30 mouse cellular contexts compared by ENCODE assay signal in the genomic region with DNA sequence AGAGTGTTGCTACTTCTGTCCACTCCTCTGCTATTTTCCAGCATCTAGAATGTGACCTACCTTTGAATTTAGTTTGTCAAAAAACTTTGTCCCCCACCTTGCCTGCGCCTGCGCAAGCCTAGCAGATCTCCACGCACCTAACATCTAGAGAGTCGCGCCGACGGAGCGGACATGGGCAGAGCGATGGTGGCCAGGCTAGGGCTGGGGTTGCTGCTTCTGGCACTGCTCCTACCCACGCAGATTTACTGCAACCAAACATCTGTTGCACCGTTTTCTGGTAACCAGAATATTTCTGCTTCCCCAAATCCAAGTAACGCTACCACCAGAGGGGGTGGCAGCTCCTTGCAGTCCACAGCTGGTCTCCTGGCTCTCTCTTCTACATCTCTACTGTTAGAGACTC.
DNase-seq lines count a peak whose midpoint lies in the region; ATAC-seq lines count a peak whose summit lies in the region.
"Had no signal": no experiment of that assay in that cellular context is flagged by ENCODE, and none has a peak within 500 bp of the region (broad histone marks: within the 10 kb centered on the region; RNA-seq: fewer than 3 reads in every experiment).

No protein-coding gene starts in this region.

- no peak overlapping the region for H3K27ac ChIP-seq in hindbrain, embryonic 13.5 days
- H3K27ac ChIP-seq in hindbrain, embryonic 11.5 days (ENCODE audit: low read depth, low read length), result no peak overlapping the region
- H3K27ac ChIP-seq: embryonic facial prominence, embryonic 10.5 days; embryonic facial prominence, embryonic 13.5 days; gastrocnemius, adult 2 months; heart, embryonic 15.5 days; hindbrain, embryonic 14.5 days; hindbrain, postnatal 0 days had no signal

- ATAC-seq in frontal cortex, adult (ENCODE audit: low TSS enrichment), result peak; percentile 50; the same call in 1 of the 2 replicates
- peak; percentile 69 for ATAC-seq in erythroblast, adult 5-6 weeks (replicated peaks; ENCODE audit: low FRiP score, poor library complexity, severe bottlenecking)
- peak; percentile 27 to 66; a peak in 3 of 4 replicates for ATAC-seq in hematopoietic stem cell, adult 5-6 weeks (replicated peaks in 1 of 2; ENCODE audit: insufficient read depth in 1 of 2, low FRiP score in 2 of 2, low TSS enrichment in 1 of 2, low read depth in 1 of 2, poor library complexity in 2 of 2, severe bottlenecking in 2 of 2)
- peak; percentile 55; the same call in 1 of the 2 replicates for ATAC-seq in megakaryocyte-erythroid progenitor cell, adult 5-6 weeks (replicated peaks; ENCODE audit: low FRiP score, low TSS enrichment, poor library complexity, severe bottlenecking)
- ATAC-seq in hindbrain, embryonic 13.5 days (ENCODE audit: low FRiP score), result no peak
- no peak for ATAC-seq in hindbrain, embryonic 11.5 days (ENCODE audit: low FRiP score)
- ATAC-seq: forebrain, embryonic 14.5 days; hindbrain, postnatal 0 days; inflammation-experienced regulatory T-cells, adult 6 months; intestine, embryonic 16.5 days; Patski had no signal

- H3K4me2 ChIP-seq in hindbrain, embryonic 13.5 days, result no peak overlapping the region
- H3K4me2 ChIP-seq in hindbrain, embryonic 11.5 days (replicated peaks; ENCODE audit: low read depth, low read length), result no peak overlapping the region
- H3K4me2 ChIP-seq: embryonic facial prominence, embryonic 13.5 days; heart, embryonic 12.5 days; heart, embryonic 15.5 days; hindbrain, embryonic 14.5 days had no signal

- no peak for DNase-seq in frontal cortex, postnatal 25 days (ENCODE audit: low spot score in 2 of 2)
- no peak for DNase-seq in ovary, postnatal 10 days (ENCODE audit: low spot score)
- no peak for DNase-seq in hindbrain, embryonic 11.5 days (ENCODE audit: low spot score)
- DNase-seq: adrenal gland, postnatal 10 days; adrenal gland, postnatal 36 days; cerebellum, adult 11 months; cerebellum, adult 2 months; cerebellum, adult 9-11 months; cerebellum, postnatal 25 days; embryo, embryonic 11 days; gastrocnemius, adult 2 months; gastrocnemius, postnatal 14 days; heart, adult 18-20 months; heart, postnatal 10 days; heart, postnatal 36 days had no signal

- H3K27me3 ChIP-seq in hindbrain, embryonic 13.5 days, result no peaks in the 10 kb centered on the region
- H3K27me3 ChIP-seq in hindbrain, embryonic 11.5 days (ENCODE audit: control insufficient read depth, insufficient read depth, low read length), result no peaks in the 10 kb centered on the region
- H3K27me3 ChIP-seq: embryonic facial prominence, embryonic 13.5 days; heart, embryonic 12.5 days; heart, embryonic 15.5 days; Patski had no signal

- no peak overlapping the region for H3K4me3 ChIP-seq in hindbrain, embryonic 13.5 days
- no peak overlapping the region for H3K4me3 ChIP-seq in hindbrain, embryonic 11.5 days (ENCODE audit: low read depth, low read length)
- H3K4me3 ChIP-seq: embryonic facial prominence, embryonic 10.5 days; embryonic facial prominence, embryonic 13.5 days; gastrocnemius, adult 2 months; heart, embryonic 12.5 days; heart, embryonic 15.5 days had no signal

- H3K36me3 ChIP-seq in hindbrain, embryonic 13.5 days, result no peaks in the 10 kb centered on the region
- H3K36me3 ChIP-seq in hindbrain, embryonic 11.5 days (ENCODE audit: control insufficient read depth, insufficient read depth, low read length), result no peaks in the 10 kb centered on the region
- H3K36me3 ChIP-seq: embryonic facial prominence, embryonic 10.5 days; embryonic facial prominence, embryonic 13.5 days; heart, embryonic 12.5 days; heart, embryonic 15.5 days had no signal

- H3K9me3 ChIP-seq in hindbrain, embryonic 13.5 days, result no peaks in the 10 kb centered on the region
- no peaks in the 10 kb centered on the region for H3K9me3 ChIP-seq in hindbrain, embryonic 11.5 days (ENCODE audit: control insufficient read depth, low read length)
- H3K9me3 ChIP-seq: embryonic facial prominence, embryonic 10.5 days; embryonic facial prominence, embryonic 13.5 days; heart, embryonic 12.5 days; heart, embryonic 15.5 days had no signal

- H3K4me1 ChIP-seq in hindbrain, embryonic 13.5 days (replicated peaks), result no peaks in the 10 kb centered on the region
- no peaks in the 10 kb centered on the region for H3K4me1 ChIP-seq in hindbrain, embryonic 11.5 days (replicated peaks; ENCODE audit: control insufficient read depth, insufficient read depth, low read length)
- H3K4me1 ChIP-seq: embryonic facial prominence, embryonic 10.5 days; embryonic facial prominence, embryonic 13.5 days; heart, embryonic 12.5 days; heart, embryonic 15.5 days had no signal

- H3K9ac ChIP-seq in hindbrain, embryonic 13.5 days, result no peak overlapping the region
- no peak overlapping the region for H3K9ac ChIP-seq in hindbrain, embryonic 11.5 days (ENCODE audit: low read depth, low read length)
- H3K9ac ChIP-seq: embryonic facial prominence, embryonic 13.5 days; heart, embryonic 12.5 days; heart, embryonic 15.5 days; hindbrain, embryonic 14.5 days had no signal

- WGBS in hindbrain, embryonic 13.5 days, result 93% methylated on average over 12 of the region's 12 CpGs
- WGBS in hindbrain, embryonic 11.5 days, result 93% methylated on average over 12 of the region's 12 CpGs

Comparison
In these comparisons a context has a peak if more than half of its experiments do, and no peak if none do; other contexts are left out.
1. ATAC-seq: peak in frontal cortex, adult (single experiment), erythroblast, adult 5-6 weeks (single experiment), hematopoietic stem cell, adult 5-6 weeks (2 of 2) and megakaryocyte-erythroid progenitor cell, adult 5-6 weeks (single experiment); none in hindbrain, embryonic 13.5 days (single experiment) and hindbrain, embryonic 11.5 days (single experiment).